Mouse (Mus musculus): Measurements from ENCODE around the gene Efna5. TPM values are rescaled to one million over a fixed set of nuclear protein-coding genes. Genes with fewer than 3 reads are reported as not detected.

The Efna5 gene
- polyA plus RNA-seq, 1 experiment from 2014 or later: 42.2 TPM

DNA sequence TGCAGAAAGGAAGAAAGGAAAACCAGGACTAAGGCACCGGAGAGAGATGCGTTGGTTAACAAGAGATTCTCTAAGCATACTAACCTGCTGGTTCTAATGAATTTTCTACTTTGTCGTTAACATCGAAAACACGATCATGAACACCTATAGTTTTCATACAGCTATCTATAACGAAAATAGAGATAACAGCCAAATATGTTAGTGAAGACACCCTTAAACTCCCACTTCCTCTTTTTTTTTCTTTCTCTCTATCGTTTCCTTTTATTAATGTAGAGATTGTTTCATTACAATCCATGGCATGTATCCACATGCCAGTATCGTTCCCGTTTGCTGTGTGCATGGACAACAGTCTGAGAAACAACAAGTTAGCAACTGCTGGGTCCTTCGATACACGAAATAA is 267.9 kb downstream of the Efna5 start:
- Histone ChIP-seq H3K36me3 (ENCODE audit: control insufficient read depth, insufficient read depth, low read length) (no peaks in the 10 kb centered on the region), H3K27ac (ENCODE audit: low read depth, low read length) (no peak overlapping the region), H3K4me2 (ENCODE audit: low read depth, low read length, severe bottlenecking) (no peak overlapping the region), H3K9ac (ENCODE audit: low read length) (no peak overlapping the region), H3K4me1 (replicated peaks; ENCODE audit: control insufficient read depth, insufficient read depth, low read length) (peaks cover 9% of the 10 kb centered on the region), H3K27me3 (ENCODE audit: control insufficient read depth, insufficient read depth, low read length) (no peaks in the 10 kb centered on the region), H3K9me3 (ENCODE audit: control insufficient read depth, low read length) (no peaks in the 10 kb centered on the region), H3K4me3 (ENCODE audit: low read depth, low read length) (no peak overlapping the region)
- WGBS: 93% methylated on average over 11 of the region's 11 CpGs
- ATAC-seq (replicated peaks; ENCODE audit: low FRiP score) (no peak), DNase-seq (ENCODE audit: low spot score) (no peak)

DNA sequence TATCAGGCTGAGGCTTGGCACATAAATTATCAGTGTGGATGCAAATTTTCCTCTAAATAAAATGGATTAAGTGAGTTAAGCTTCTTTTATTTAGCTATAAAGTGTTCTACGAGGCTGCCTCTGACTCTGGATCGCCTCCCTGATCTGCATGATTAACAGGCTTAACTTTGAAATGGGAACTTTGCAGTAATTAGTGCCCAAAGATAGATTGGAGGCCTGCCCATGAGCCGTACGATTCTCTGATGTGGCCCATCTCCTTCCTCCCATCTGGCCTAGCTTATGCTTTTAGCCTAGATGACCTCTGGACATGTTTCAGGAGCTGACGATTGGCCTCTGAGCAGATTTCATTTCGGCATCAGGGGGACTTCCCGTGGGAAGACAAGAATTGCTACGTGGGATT is 273.0 kb downstream of the Efna5 start:
- H3K27me3 ChIP-seq (ENCODE audit: control insufficient read depth, insufficient read depth, low read length): no peaks in the 10 kb centered on the region
- H3K4me1 ChIP-seq (replicated peaks; ENCODE audit: control insufficient read depth, insufficient read depth, low read length): peaks cover 14% of the 10 kb centered on the region; the same call in 1 of the 2 replicates
- no peak overlapping the region for H3K4me3 ChIP-seq (ENCODE audit: low read depth, low read length)
- 32% methylated on average over 8 of the region's 8 CpGs for WGBS
- no peaks in the 10 kb centered on the region for H3K36me3 ChIP-seq (ENCODE audit: control insufficient read depth, insufficient read depth, low read length)
- H3K27ac ChIP-seq (ENCODE audit: low read depth, low read length): no peak overlapping the region
- no peak for ATAC-seq (replicated peaks; ENCODE audit: low FRiP score)
- H3K9ac ChIP-seq (ENCODE audit: low read length): no peak overlapping the region
- no peaks in the 10 kb centered on the region for H3K9me3 ChIP-seq (ENCODE audit: control insufficient read depth, low read length)
- no peak overlapping the region for H3K4me2 ChIP-seq (ENCODE audit: low read depth, low read length, severe bottlenecking)
- no peak for DNase-seq (ENCODE audit: low spot score)

DNA sequence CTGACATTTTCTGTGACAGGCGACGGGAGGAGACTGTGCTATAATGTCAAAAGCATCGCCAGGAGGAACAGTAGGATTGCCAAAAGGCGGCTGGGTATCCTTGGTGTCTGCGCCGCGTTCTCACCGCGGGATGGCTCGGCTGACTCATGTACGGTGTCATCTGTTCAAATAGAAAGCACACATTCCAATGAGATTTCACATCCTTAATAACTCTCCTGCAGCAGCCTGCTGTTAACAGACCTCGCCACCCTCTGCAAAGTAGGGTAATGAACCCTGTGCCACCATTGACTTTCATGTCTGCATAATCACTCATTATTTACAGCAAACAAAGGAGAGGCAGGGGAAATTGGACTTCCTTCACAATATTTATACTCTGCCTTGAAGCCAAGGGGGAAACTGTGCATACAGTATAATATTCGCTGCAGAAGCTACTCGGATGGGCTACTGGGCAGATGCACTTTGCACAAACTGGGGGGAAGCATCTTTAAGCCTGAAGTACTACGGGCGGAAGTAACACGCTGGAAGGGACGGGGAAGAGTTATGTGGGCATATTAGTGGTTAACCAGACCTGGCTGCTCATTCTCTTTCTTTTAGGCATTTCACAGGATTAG is 273.7 kb downstream of the Efna5 start:
- Histone ChIP-seq H3K27me3 (ENCODE audit: control insufficient read depth, insufficient read depth, low read length) (no peaks in the 10 kb centered on the region), H3K4me2 (ENCODE audit: low read depth, low read length, severe bottlenecking) (no peak overlapping the region), H3K4me3 (ENCODE audit: low read depth, low read length) (no peak overlapping the region), H3K9ac (ENCODE audit: low read length) (no peak overlapping the region), H3K4me1 (replicated peaks; ENCODE audit: control insufficient read depth, insufficient read depth, low read length) (peaks cover 14% of the 10 kb centered on the region; the same call in 1 of the 2 replicates), H3K9me3 (ENCODE audit: control insufficient read depth, low read length) (no peaks in the 10 kb centered on the region), H3K27ac (ENCODE audit: low read depth, low read length) (no peak overlapping the region), H3K36me3 (ENCODE audit: control insufficient read depth, insufficient read depth, low read length) (no peaks in the 10 kb centered on the region)
- no peak for DNase-seq (ENCODE audit: low spot score)
- peak; percentile 49 for ATAC-seq (replicated peaks; ENCODE audit: low FRiP score)
- 67% methylated on average over 18 of the region's 18 CpGs for WGBS

DNA sequence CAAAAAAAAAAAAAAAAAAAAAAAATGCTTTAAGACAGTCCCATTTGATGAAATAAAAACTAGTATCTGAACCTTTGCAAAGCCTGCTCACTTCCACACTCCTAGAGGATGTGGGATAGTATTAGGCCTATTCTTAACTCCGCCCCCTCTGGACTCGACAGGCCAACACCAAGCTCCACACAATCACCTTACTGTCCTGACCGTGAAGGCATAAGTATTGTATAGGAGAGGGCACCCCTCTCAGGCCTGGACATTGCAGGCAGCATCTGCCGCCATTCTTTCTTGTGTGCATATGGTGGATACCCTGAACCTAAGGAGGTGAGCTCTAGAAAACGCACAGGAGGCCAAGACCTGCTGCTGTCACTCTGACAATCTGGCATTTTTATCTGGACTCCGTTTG is 274.4 kb downstream of the Efna5 start:
- Histone ChIP-seq H3K9me3 (ENCODE audit: control insufficient read depth, low read length) (no peaks in the 10 kb centered on the region), H3K36me3 (ENCODE audit: control insufficient read depth, insufficient read depth, low read length) (no peaks in the 10 kb centered on the region), H3K4me1 (replicated peaks; ENCODE audit: control insufficient read depth, insufficient read depth, low read length) (peaks cover 14% of the 10 kb centered on the region; the same call in 1 of the 2 replicates), H3K4me3 (ENCODE audit: low read depth, low read length) (no peak overlapping the region), H3K9ac (ENCODE audit: low read length) (no peak overlapping the region), H3K27me3 (ENCODE audit: control insufficient read depth, insufficient read depth, low read length) (no peaks in the 10 kb centered on the region), H3K4me2 (ENCODE audit: low read depth, low read length, severe bottlenecking) (no peak overlapping the region), H3K27ac (ENCODE audit: low read depth, low read length) (no peak overlapping the region)
- DNase-seq (ENCODE audit: low spot score) (no peak), ATAC-seq (replicated peaks; ENCODE audit: low FRiP score) (peak; percentile 36; the same call in 1 of the 2 replicates)
- WGBS: 85% methylated on average over 6 of the region's 6 CpGs

DNA sequence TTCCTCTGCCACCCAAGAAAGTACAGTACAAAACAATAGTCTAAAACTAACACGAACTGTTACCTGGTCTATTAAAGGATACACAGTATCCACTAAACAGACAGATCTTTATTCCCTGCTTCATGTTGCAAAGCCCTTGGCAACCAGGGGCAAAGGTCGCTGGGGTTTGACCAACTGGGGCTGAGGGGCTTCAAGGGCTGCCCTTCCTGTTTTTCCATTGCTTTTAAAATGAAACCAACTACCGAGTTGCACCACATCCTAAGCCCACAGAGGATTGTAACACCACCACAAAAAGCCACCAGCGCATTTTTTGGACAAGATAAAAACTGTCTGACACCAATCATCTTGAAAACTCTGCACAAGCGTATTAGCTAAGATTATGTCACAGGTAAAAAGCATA is 276.8 kb downstream of the Efna5 start:
- Histone ChIP-seq H3K27me3 (ENCODE audit: control insufficient read depth, insufficient read depth, low read length) (no peaks in the 10 kb centered on the region), H3K4me2 (ENCODE audit: low read depth, low read length, severe bottlenecking) (no peak overlapping the region), H3K4me3 (ENCODE audit: low read depth, low read length) (no peak overlapping the region), H3K36me3 (ENCODE audit: control insufficient read depth, insufficient read depth, low read length) (no peaks in the 10 kb centered on the region), H3K27ac (ENCODE audit: low read depth, low read length) (no peak overlapping the region), H3K9ac (ENCODE audit: low read length) (no peak overlapping the region), H3K9me3 (ENCODE audit: control insufficient read depth, low read length) (no peaks in the 10 kb centered on the region), H3K4me1 (replicated peaks; ENCODE audit: control insufficient read depth, insufficient read depth, low read length) (peaks cover 14% of the 10 kb centered on the region; the same call in 1 of the 2 replicates)
- ATAC-seq (replicated peaks; ENCODE audit: low FRiP score) (no peak), DNase-seq (ENCODE audit: low spot score) (no peak)
- WGBS: 64% methylated on average over 5 of the region's 5 CpGs

DNA sequence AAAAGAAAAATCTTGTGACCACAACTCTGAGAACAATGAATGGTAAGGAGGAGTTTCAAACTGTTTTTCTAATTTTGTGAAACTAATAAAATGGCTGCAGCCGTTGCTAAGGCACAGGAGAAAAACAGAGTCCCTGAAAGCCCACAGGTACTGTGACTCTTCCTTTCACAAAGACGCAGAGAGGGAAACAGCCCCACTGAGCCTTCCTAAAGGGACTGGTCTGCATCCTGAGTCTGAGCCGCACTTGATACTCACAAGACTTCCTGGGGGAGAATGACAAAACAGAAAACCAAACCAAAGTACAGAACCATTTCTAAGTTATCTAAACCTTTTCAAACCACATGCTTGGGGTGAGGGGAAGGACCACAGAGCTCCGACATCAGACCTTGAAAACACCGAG is 277.5 kb downstream of the Efna5 start:
- Histone ChIP-seq H3K4me1 (replicated peaks; ENCODE audit: control insufficient read depth, insufficient read depth, low read length) (peaks cover 13% of the 10 kb centered on the region; the same call in 1 of the 2 replicates), H3K27me3 (ENCODE audit: control insufficient read depth, insufficient read depth, low read length) (no peaks in the 10 kb centered on the region), H3K27ac (ENCODE audit: low read depth, low read length) (no peak overlapping the region), H3K9me3 (ENCODE audit: control insufficient read depth, low read length) (no peaks in the 10 kb centered on the region), H3K9ac (ENCODE audit: low read length) (no peak overlapping the region), H3K4me2 (ENCODE audit: low read depth, low read length, severe bottlenecking) (no peak overlapping the region), H3K36me3 (ENCODE audit: control insufficient read depth, insufficient read depth, low read length) (no peaks in the 10 kb centered on the region), H3K4me3 (ENCODE audit: low read depth, low read length) (no peak overlapping the region)
- WGBS: 48% methylated on average over 5 of the region's 5 CpGs
- ATAC-seq (replicated peaks; ENCODE audit: low FRiP score) (no peak), DNase-seq (ENCODE audit: low spot score) (no peak)

DNA sequence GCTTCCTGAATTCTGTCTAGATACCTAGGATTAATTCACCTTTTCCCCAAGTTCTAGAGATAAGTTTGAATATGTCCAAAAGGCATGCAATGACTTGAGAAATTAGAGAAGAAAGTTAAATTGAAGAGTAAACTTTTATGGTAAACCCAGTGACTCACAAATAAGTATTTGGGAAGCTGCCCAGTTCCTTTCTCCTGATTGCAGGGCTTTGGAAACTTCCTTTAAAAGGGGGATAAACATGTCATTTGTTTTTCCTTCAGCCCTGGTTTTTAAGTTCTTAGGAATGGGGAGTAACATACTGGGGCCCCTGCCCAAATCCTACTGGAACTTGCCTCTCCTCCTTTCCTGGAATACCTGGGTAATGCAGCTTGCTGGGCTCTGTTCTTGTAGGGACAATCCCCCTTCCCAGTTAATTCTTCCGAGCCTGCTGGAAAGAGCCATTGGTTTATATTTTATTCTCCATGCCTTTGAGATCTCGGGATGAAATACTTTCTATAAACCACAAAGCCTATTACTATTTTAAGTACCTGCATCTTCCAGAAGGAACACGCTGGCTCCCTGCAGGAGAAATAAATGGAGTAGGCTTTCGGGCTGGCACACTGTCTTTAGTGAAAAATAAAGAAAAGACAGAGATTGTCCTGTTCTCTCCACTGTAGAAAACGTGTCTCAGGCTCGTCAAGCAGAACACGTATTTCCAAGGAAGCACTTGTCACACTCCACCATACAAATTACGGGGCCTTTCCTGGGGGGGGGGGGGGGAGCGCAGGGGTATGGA is 282.2 kb downstream of the Efna5 start:
- Histone ChIP-seq H3K4me2 (ENCODE audit: low read depth, low read length, severe bottlenecking) (no peak overlapping the region), H3K27me3 (ENCODE audit: control insufficient read depth, insufficient read depth, low read length) (no peaks in the 10 kb centered on the region), H3K4me3 (ENCODE audit: low read depth, low read length) (no peak overlapping the region), H3K9me3 (ENCODE audit: control insufficient read depth, low read length) (no peaks in the 10 kb centered on the region), H3K36me3 (ENCODE audit: control insufficient read depth, insufficient read depth, low read length) (no peaks in the 10 kb centered on the region), H3K4me1 (replicated peaks; ENCODE audit: control insufficient read depth, insufficient read depth, low read length) (0 out of 2 replicates have a peak, but pooled peaks cover 1% of the 10 kb centered on the region), H3K27ac (ENCODE audit: low read depth, low read length) (no peak overlapping the region), H3K9ac (ENCODE audit: low read length) (no peak overlapping the region)
- no peak for DNase-seq (ENCODE audit: low spot score)
- 64% methylated on average over 9 of the region's 9 CpGs for WGBS
- no peak for ATAC-seq (replicated peaks; ENCODE audit: low FRiP score)

DNA sequence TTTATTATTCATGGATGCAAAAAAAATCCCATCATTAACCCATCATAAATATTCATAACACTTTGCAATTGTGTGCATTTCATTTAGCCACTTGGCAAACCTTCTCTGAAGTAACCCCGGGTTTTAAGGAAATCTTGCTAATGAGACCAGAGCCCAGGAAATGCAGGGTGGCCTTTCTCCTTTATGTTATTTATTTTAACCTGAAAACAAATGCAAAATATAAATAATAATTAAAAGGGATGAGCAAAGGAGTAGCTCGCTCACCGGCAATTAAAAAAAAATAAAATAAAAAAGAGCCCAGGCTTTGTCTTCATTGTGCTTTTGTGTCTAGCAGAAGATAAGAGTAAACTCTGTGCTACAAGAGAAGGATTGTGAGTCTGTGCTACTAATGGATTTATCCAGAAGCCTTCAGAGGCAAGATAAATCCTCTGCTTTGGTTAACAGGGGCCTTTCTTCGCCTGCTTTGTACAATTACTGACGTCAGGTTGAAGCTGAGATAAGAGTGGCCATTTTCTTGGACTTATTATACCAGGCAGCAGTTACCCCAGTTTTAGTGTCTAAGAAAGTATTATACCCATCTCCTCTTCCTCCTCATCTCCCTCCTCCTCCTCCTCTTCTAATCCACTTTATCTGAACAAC is 288.6 kb downstream of the Efna5 start:
- H3K36me3 ChIP-seq (ENCODE audit: control insufficient read depth, insufficient read depth, low read length): no peaks in the 10 kb centered on the region
- no peaks in the 10 kb centered on the region for H3K9me3 ChIP-seq (ENCODE audit: control insufficient read depth, low read length)
- no peak for DNase-seq (ENCODE audit: low spot score)
- H3K9ac ChIP-seq (ENCODE audit: low read length): no peak overlapping the region
- no peak for ATAC-seq (replicated peaks; ENCODE audit: low FRiP score)
- no peak overlapping the region for H3K4me2 ChIP-seq (ENCODE audit: low read depth, low read length, severe bottlenecking)
- no peak overlapping the region for H3K27ac ChIP-seq (ENCODE audit: low read depth, low read length)
- 41% methylated on average over 5 of the region's 5 CpGs for WGBS
- no peak overlapping the region for H3K4me3 ChIP-seq (ENCODE audit: low read depth, low read length)
- no peaks in the 10 kb centered on the region for H3K27me3 ChIP-seq (ENCODE audit: control insufficient read depth, insufficient read depth, low read length)
- no peaks in the 10 kb centered on the region; the same call in 1 of the 2 replicates for H3K4me1 ChIP-seq (replicated peaks; ENCODE audit: control insufficient read depth, insufficient read depth, low read length)
